ENCODE assay signal across 16 mouse cellular contexts in the genomic region with DNA sequence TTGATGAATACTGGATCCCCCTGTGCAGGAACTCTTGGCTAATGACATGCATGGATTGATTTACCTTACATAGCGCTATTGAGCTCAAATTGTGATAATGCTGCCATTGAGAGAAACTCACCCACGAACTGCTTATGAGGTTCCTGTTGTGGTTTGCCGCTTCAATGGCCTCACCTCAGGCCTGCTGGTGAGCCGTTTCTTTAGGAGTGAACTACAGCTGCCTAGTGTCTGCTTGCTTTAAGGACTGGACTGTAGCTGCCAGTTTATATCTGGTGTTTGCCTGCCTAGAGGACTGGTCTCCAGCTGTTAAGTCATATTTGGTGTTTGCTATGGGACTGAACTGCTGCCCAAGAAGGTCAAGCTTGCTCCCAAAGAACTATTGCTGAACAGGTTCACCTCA. TPM values are rescaled to one million over a fixed set of nuclear protein-coding genes. Genes with fewer than 3 reads are reported as not detected.
"Had no signal": no experiment of that assay in that cellular context is flagged by ENCODE, and none has a peak within 500 bp of the region (broad histone marks: within the 10 kb centered on the region; RNA-seq: fewer than 3 reads in every experiment).

No protein-coding gene starts in this region.

- H3K9me3 ChIP-seq: midbrain, embryonic 10.5 days; midbrain, embryonic 12.5 days; neural tube, embryonic 13.5 days; neural tube, embryonic 15.5 days had no signal

- H3K4me2 ChIP-seq: lung, embryonic 14.5 days; midbrain, embryonic 12.5 days; neural tube, embryonic 13.5 days; neural tube, embryonic 15.5 days had no signal

- H3K27ac ChIP-seq: midbrain, embryonic 10.5 days; midbrain, embryonic 12.5 days; neural tube, embryonic 13.5 days; neural tube, embryonic 15.5 days had no signal

- ATAC-seq: midbrain, embryonic 16.5 days had no signal

- DNase-seq: lung, embryonic 14.5 days; lung, postnatal 10 days; lung, postnatal 4 days; midbrain, embryonic 14.5 days; right cerebral cortex, postnatal 14 days; thymus, adult 18-20 months; thymus, postnatal 14 days; thymus, postnatal 36 days had no signal

- H3K27me3 ChIP-seq: neural tube, embryonic 15.5 days had no signal

- H3K36me3 ChIP-seq: midbrain, embryonic 10.5 days; midbrain, embryonic 12.5 days; neural tube, embryonic 13.5 days; neural tube, embryonic 15.5 days had no signal

- H3K9ac ChIP-seq: lung, embryonic 14.5 days; midbrain, embryonic 12.5 days; neural tube, embryonic 13.5 days; neural tube, embryonic 15.5 days had no signal

- H3K4me3 ChIP-seq: midbrain, embryonic 10.5 days; midbrain, embryonic 12.5 days; myocyte; neural tube, embryonic 13.5 days; neural tube, embryonic 15.5 days had no signal

RNA-seq across cellular contexts. Expression of gene Fgfr3, which starts 38.5 kb away (rescaled TPM):
- total RNA-seq: megakaryocyte, adult 5-6 weeks; megakaryocyte-erythroid progenitor cell, adult 5-6 weeks had no signal

RNA-seq across cellular contexts. Expression of gene Gm9903, which starts 53.2 kb away (rescaled TPM):
- total RNA-seq: megakaryocyte-erythroid progenitor cell, adult 5-6 weeks had no signal
